Mouse (Mus musculus): ENCODE data around the gene Wwox. TPM values are rescaled to one million over a fixed set of nuclear protein-coding genes. Genes with fewer than 3 reads are reported as not detected.

Wwox gene
- polyA plus RNA-seq, 1 experiment from 2014 or later = 8.9 TPM

GRCm38 (mm10) chr8:115362518-115362917, 923.1 kb downstream of the Wwox start:
- H3K9me3 ChIP-seq (replicated peaks; ENCODE audit: control insufficient read depth, low read length) = no peaks in the 10 kb centered on the region
- ATAC-seq (no peak), DNase-seq (ENCODE audit: low spot score) (no peak)
- H3K4me3 ChIP-seq (ENCODE audit: low read depth, low read length) = no peak overlapping the region
- no peak overlapping the region for H3K9ac ChIP-seq (ENCODE audit: low read length)
- H3K27me3 ChIP-seq (replicated peaks; ENCODE audit: control insufficient read depth, insufficient read depth, low read length) = no peaks in the 10 kb centered on the region
- H3K36me3 ChIP-seq (ENCODE audit: control insufficient read depth, insufficient read depth, low read length) = no peaks in the 10 kb centered on the region
- peaks cover 5% of the 10 kb centered on the region for H3K4me1 ChIP-seq (ENCODE audit: control insufficient read depth, insufficient read depth, low read length)
- 75% methylated on average over 7 of the region's 7 CpGs for WGBS
- H3K4me2 ChIP-seq (ENCODE audit: low read length) = no peak overlapping the region
- H3K27ac ChIP-seq (ENCODE audit: low read depth, low read length) = no peak overlapping the region

- Histone ChIP-seq H3K27me3 (replicated peaks; ENCODE audit: control insufficient read depth, insufficient read depth, low read length) (no peaks in the 10 kb centered on the region), H3K36me3 (ENCODE audit: control insufficient read depth, insufficient read depth, low read length) (no peaks in the 10 kb centered on the region), H3K4me1 (ENCODE audit: control insufficient read depth, insufficient read depth, low read length) (peaks cover 15% of the 10 kb centered on the region), H3K4me2 (ENCODE audit: low read length) (no peak overlapping the region), H3K27ac (ENCODE audit: low read depth, low read length) (peak overlapping the region; percentile 44; the same call in 1 of the 2 replicates), H3K9ac (ENCODE audit: low read length) (no peak overlapping the region), H3K9me3 (replicated peaks; ENCODE audit: control insufficient read depth, low read length) (no peaks in the 10 kb centered on the region), H3K4me3 (ENCODE audit: low read depth, low read length) (no peak overlapping the region)
- peak; percentile 44; the same call in 1 of the 2 replicates for ATAC-seq
- DNase-seq (ENCODE audit: low spot score) = peak; percentile 52
- 24% methylated on average over 4 of the region's 4 CpGs for whole genome bisulfite sequencing
Measured at GRCm38 (mm10) chr8:115374957-115375356, 935.5 kb downstream of the Wwox start.

- peak overlapping the region; percentile 44; the same call in 1 of the 2 replicates for H3K27ac ChIP-seq (ENCODE audit: low read depth, low read length)
- no peaks in the 10 kb centered on the region for H3K36me3 ChIP-seq (ENCODE audit: control insufficient read depth, insufficient read depth, low read length)
- peak; percentile 72 for ATAC-seq
- H3K27me3 ChIP-seq (replicated peaks; ENCODE audit: control insufficient read depth, insufficient read depth, low read length) = no peaks in the 10 kb centered on the region
- WGBS = 41% methylated on average over 8 of the region's 8 CpGs
- no peak overlapping the region for H3K4me3 ChIP-seq (ENCODE audit: low read depth, low read length)
- DNase-seq (ENCODE audit: low spot score) = peak; percentile 78
- H3K4me2 ChIP-seq (ENCODE audit: low read length) = no peak overlapping the region
- H3K9ac ChIP-seq (ENCODE audit: low read length) = no peak overlapping the region
- H3K9me3 ChIP-seq (replicated peaks; ENCODE audit: control insufficient read depth, low read length) = no peaks in the 10 kb centered on the region
- peaks cover 15% of the 10 kb centered on the region for H3K4me1 ChIP-seq (ENCODE audit: control insufficient read depth, insufficient read depth, low read length)
Measured at GRCm38 (mm10) chr8:115375361-115376047, 936.0 kb downstream of the Wwox start.

- 41% methylated on average over 4 of the region's 4 CpGs for WGBS
- peaks cover 15% of the 10 kb centered on the region for H3K4me1 ChIP-seq (ENCODE audit: control insufficient read depth, insufficient read depth, low read length)
- no peak overlapping the region for H3K9ac ChIP-seq (ENCODE audit: low read length)
Measured at GRCm38 (mm10) chr8:115377321-115377720, 937.9 kb downstream of the Wwox start.

GRCm38 (mm10) chr8:115380017-115380416, 940.6 kb downstream of the Wwox start:
- H3K27me3 ChIP-seq (replicated peaks; ENCODE audit: control insufficient read depth, insufficient read depth, low read length) = no peaks in the 10 kb centered on the region
- H3K9ac ChIP-seq (ENCODE audit: low read length) = no peak overlapping the region
- no peak overlapping the region for H3K27ac ChIP-seq (ENCODE audit: low read depth, low read length)
- no peaks in the 10 kb centered on the region for H3K9me3 ChIP-seq (replicated peaks; ENCODE audit: control insufficient read depth, low read length)
- no peak overlapping the region for H3K4me3 ChIP-seq (ENCODE audit: low read depth, low read length)
- no peak for DNase-seq (ENCODE audit: low spot score)
- WGBS = 84% methylated on average over 4 of the region's 4 CpGs
- H3K4me2 ChIP-seq (ENCODE audit: low read length) = no peak overlapping the region
- H3K4me1 ChIP-seq (ENCODE audit: control insufficient read depth, insufficient read depth, low read length) = peaks cover 10% of the 10 kb centered on the region
- no peak for ATAC-seq
- no peaks in the 10 kb centered on the region for H3K36me3 ChIP-seq (ENCODE audit: control insufficient read depth, insufficient read depth, low read length)

More at GRCm38 (mm10) chr8:115377321-115377720, 937.9 kb downstream of the Wwox start:
- no peaks in the 10 kb centered on the region for H3K9me3 ChIP-seq (replicated peaks; ENCODE audit: control insufficient read depth, low read length)
- no peak overlapping the region for H3K27ac ChIP-seq (ENCODE audit: low read depth, low read length)
- peak; percentile 55 for DNase-seq (ENCODE audit: low spot score)
- H3K27me3 ChIP-seq (replicated peaks; ENCODE audit: control insufficient read depth, insufficient read depth, low read length) = no peaks in the 10 kb centered on the region
- H3K4me3 ChIP-seq (ENCODE audit: low read depth, low read length) = no peak overlapping the region
- no peak for ATAC-seq
- H3K4me2 ChIP-seq (ENCODE audit: low read length) = no peak overlapping the region
- no peaks in the 10 kb centered on the region for H3K36me3 ChIP-seq (ENCODE audit: control insufficient read depth, insufficient read depth, low read length)

- Histone ChIP-seq H3K4me2 (ENCODE audit: low read length) (no peak overlapping the region), H3K9ac (ENCODE audit: low read length) (no peak overlapping the region), H3K27me3 (replicated peaks; ENCODE audit: control insufficient read depth, insufficient read depth, low read length) (no peaks in the 10 kb centered on the region), H3K36me3 (ENCODE audit: control insufficient read depth, insufficient read depth, low read length) (no peaks in the 10 kb centered on the region), H3K4me3 (ENCODE audit: low read depth, low read length) (no peak overlapping the region), H3K27ac (ENCODE audit: low read depth, low read length) (no peak overlapping the region), H3K4me1 (ENCODE audit: control insufficient read depth, insufficient read depth, low read length) (no peaks in the 10 kb centered on the region), H3K9me3 (replicated peaks; ENCODE audit: control insufficient read depth, low read length) (no peaks in the 10 kb centered on the region)
- 86% methylated on average over 5 of the region's 5 CpGs for WGBS
- DNase-seq (ENCODE audit: low spot score) (no peak), ATAC-seq (no peak)
Measured at GRCm38 (mm10) chr8:115390921-115391504, 951.6 kb downstream of the Wwox start.

GRCm38 (mm10) chr8:115395840-115396239, 956.4 kb downstream of the Wwox start:
- no peak overlapping the region for H3K27ac ChIP-seq (ENCODE audit: low read depth, low read length)

GRCm38 (mm10) chr8:115397981-115398380, 958.5 kb downstream of the Wwox start:
- Histone ChIP-seq H3K9ac (ENCODE audit: low read length) (no peak overlapping the region), H3K4me2 (ENCODE audit: low read length) (no peak overlapping the region), H3K4me1 (ENCODE audit: control insufficient read depth, insufficient read depth, low read length) (no peaks in the 10 kb centered on the region), H3K27me3 (replicated peaks; ENCODE audit: control insufficient read depth, insufficient read depth, low read length) (no peaks in the 10 kb centered on the region), H3K36me3 (ENCODE audit: control insufficient read depth, insufficient read depth, low read length) (no peaks in the 10 kb centered on the region), H3K27ac (ENCODE audit: low read depth, low read length) (no peak overlapping the region), H3K4me3 (ENCODE audit: low read depth, low read length) (no peak overlapping the region), H3K9me3 (replicated peaks; ENCODE audit: control insufficient read depth, low read length) (no peaks in the 10 kb centered on the region)
- WGBS = 87% methylated on average over 3 of the region's 3 CpGs
- ATAC-seq (no peak), DNase-seq (ENCODE audit: low spot score) (no peak)

More at GRCm38 (mm10) chr8:115395840-115396239, 956.4 kb downstream of the Wwox start:
- Histone ChIP-seq H3K4me2 (ENCODE audit: low read length) (no peak overlapping the region), H3K9ac (ENCODE audit: low read length) (no peak overlapping the region), H3K9me3 (replicated peaks; ENCODE audit: control insufficient read depth, low read length) (no peaks in the 10 kb centered on the region), H3K36me3 (ENCODE audit: control insufficient read depth, insufficient read depth, low read length) (no peaks in the 10 kb centered on the region), H3K27me3 (replicated peaks; ENCODE audit: control insufficient read depth, insufficient read depth, low read length) (no peaks in the 10 kb centered on the region), H3K4me3 (ENCODE audit: low read depth, low read length) (no peak overlapping the region), H3K4me1 (ENCODE audit: control insufficient read depth, insufficient read depth, low read length) (no peaks in the 10 kb centered on the region)
- no peak for ATAC-seq
- 78% methylated on average over 5 of the region's 5 CpGs for WGBS
- peak; percentile 15 for DNase-seq (ENCODE audit: low spot score)
